Mouse (Mus musculus) lung, adult 2 months (tissue): Measurements from ENCODE around the gene Mief2.

Experiments
- CTCF ChIP-seq: fragments of 200-500 bp; IDR thresholded peaks from 2 replicates; pipeline ENCODE4 v1.5.1; 2011; ENCODE audit warnings: mild to moderate bottlenecking, low read length, control low read depth; ENCODE audit not compliant: insufficient read depth
- POLR2A ChIP-seq: fragments of 200-500 bp; IDR thresholded peaks from 2 replicates; pipeline ENCODE4 v1.6.1; 2011; ENCODE audit warnings: low read depth, mild to moderate bottlenecking, control low read depth, low read length, borderline replicate concordance; ENCODE audit errors: extremely low read depth

- TF ChIP-seq CTCF (no peak), POLR2A (no peak)
Measured at GRCm38 (mm10) chr11:60777801-60778370, 49.7 kb downstream of the Mief2 start.
